8 mouse cellular contexts compared by ENCODE assay signal in the genomic region with DNA sequence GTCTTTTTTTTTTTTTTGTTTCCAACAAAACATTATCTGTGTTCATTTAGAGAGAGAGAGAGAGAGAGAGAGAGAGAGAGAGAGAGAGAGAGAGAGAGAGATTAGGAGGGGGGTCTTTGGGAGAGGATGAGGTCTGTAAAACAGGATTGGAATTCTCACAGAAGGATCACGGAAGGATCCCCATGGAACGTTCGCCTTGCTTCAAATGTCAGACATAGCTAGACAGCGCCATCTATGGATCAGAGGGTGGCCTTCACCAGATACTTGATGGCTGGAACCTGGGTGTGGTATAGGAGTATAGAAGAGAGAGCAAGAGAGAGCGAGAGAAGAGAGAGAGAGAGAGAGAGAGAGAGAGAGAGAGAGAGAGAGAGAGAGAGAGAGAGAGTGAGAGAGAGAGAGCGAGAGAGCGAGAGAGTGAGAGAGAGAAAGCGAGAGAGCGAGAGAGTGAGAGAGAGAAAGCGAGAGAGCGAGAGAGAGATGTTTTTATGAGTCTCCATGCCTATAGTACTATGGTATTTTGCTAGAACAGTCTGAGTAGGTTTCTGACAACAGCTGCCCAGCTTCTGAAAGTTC. TPM values are rescaled to one million over a fixed set of nuclear protein-coding genes. Genes with fewer than 3 reads are reported as not detected.
A peak's percentile ranks its signal among the peaks of the same experiment; 100 is the strongest.
DNase-seq lines count a peak whose midpoint lies in the region; ATAC-seq and TF ChIP-seq lines count a peak whose summit lies in the region.

No protein-coding gene starts in this region.

- peak overlapping the region; percentile 31; the same call in 1 of the 2 replicates for H3K4me2 ChIP-seq in embryonic facial prominence, embryonic 15.5 days (replicated peaks)

- no peaks in the 10 kb centered on the region for H3K27me3 ChIP-seq in embryonic facial prominence, embryonic 15.5 days

- no peaks in the 10 kb centered on the region for H3K36me3 ChIP-seq in embryonic facial prominence, embryonic 15.5 days

- TF ChIP-seq CTCF in gastrocnemius, adult 2 months (IDR thresholded peaks at IDR 0.05), result peak; percentile 69
- TF ChIP-seq CTCF in left cerebral cortex, adult 2 months (IDR thresholded peaks at IDR 0.05), result peak; percentile 60

- 30% methylated on average over 11 of the region's 11 CpGs for WGBS in embryonic facial prominence, embryonic 15.5 days

- ATAC-seq in embryonic facial prominence, embryonic 15.5 days (ENCODE audit: insufficient number of reproducible peaks, low FRiP score, low TSS enrichment, low read depth), result no peak
- ATAC-seq in megakaryocyte progenitor cell, adult 5-6 weeks (replicated peaks; ENCODE audit: poor library complexity), result peak; percentile 96

- DNase-seq in gastrocnemius, adult 2 months, result peak; percentile 53
- DNase-seq in gastrocnemius, adult 8-10 months (ENCODE audit: low spot score in 2 of 2), result no peak
- DNase-seq in adrenal gland, postnatal 36 days, result peak; percentile 63 to 71
- peak; percentile 77 for DNase-seq in hindlimb bud, embryonic 11.5 days (ENCODE audit: extremely low spot score, low read depth, low spot score)
- DNase-seq in left cerebral cortex, adult 2 months (ENCODE audit: extremely low spot score in 1 of 2, low spot score in 2 of 2), result peak; percentile 61 to 67
- peak; percentile 23 to 33 for DNase-seq in right cerebral cortex, postnatal 36 days (ENCODE audit: low spot score in 2 of 2)

- intact Hi-C loops in gastrocnemius, adult 2 months (cut with DNase I), result loop anchor here (1.0 to 5.0 kb wide), 3 partner anchors 16 to 244 kb away; no protein-coding TSS in a partner anchor
- intact Hi-C loops in left cerebral cortex, adult 2 months (cut with DNase I), result loop anchor here (2.0 to 5.0 kb wide), 2 partner anchors 45 to 244 kb away; no protein-coding TSS in a partner anchor

- H3K4me1 ChIP-seq in embryonic facial prominence, embryonic 15.5 days, result no peaks in the 10 kb centered on the region

- no peak overlapping the region for H3K27ac ChIP-seq in gastrocnemius, adult 2 months
- H3K27ac ChIP-seq in embryonic facial prominence, embryonic 15.5 days (replicated peaks), result no peak overlapping the region
- H3K27ac ChIP-seq in left cerebral cortex, adult 2 months, result no peak overlapping the region

- H3K4me3 ChIP-seq in gastrocnemius, adult 2 months, result no peak overlapping the region
- H3K4me3 ChIP-seq in embryonic facial prominence, embryonic 15.5 days (replicated peaks), result no peak overlapping the region
- H3K4me3 ChIP-seq in left cerebral cortex, adult 2 months, result no peak overlapping the region

- no peaks in the 10 kb centered on the region for H3K9me3 ChIP-seq in embryonic facial prominence, embryonic 15.5 days (replicated peaks)

- no peak overlapping the region for H3K9ac ChIP-seq in embryonic facial prominence, embryonic 15.5 days

RNA-seq across cellular contexts. Expression of a gene that starts 6.3 kb away (rescaled TPM):
- total RNA-seq in gastrocnemius, adult 2 months (2021), result not detected
- not detected for total RNA-seq in gastrocnemius, adult 8-10 months (2022)
- total RNA-seq in adrenal gland, postnatal 36 days (2021), result under 1 TPM in 1 of 2 experiments, not detected in 1; 0.17 TPM
- 0.12 and 0.43 TPM in 2 replicates for polyA plus RNA-seq in embryonic facial prominence, embryonic 15.5 days (2015; fragmentation: Nextera tagmentation; extraction: Ambion mirVana)
- not detected for total RNA-seq in left cerebral cortex, adult 2 months (2021)
- total RNA-seq in megakaryocyte progenitor cell, adult 5-6 weeks (2015), result not detected in 2 replicates
- not detected in 2 replicates for total RNA-seq in megakaryocyte progenitor cell, adult 5-6 weeks (2017)

RNA-seq across cellular contexts. Expression of a gene that starts 11.4 kb away (rescaled TPM):
- not detected for total RNA-seq in gastrocnemius, adult 2 months (2021)
- total RNA-seq in gastrocnemius, adult 8-10 months (2022), result 1 to 10 TPM in 1 of 4 experiments, not detected in 3; 4.3 TPM
- 10 to 100 TPM in 1 of 2 experiments, 1 to 10 TPM in 1; 6.8 to 12.5 TPM for total RNA-seq in adrenal gland, postnatal 36 days (2021)
- polyA plus RNA-seq in embryonic facial prominence, embryonic 15.5 days (2015; fragmentation: Nextera tagmentation; extraction: Ambion mirVana), result not detected in 2 replicates
- 1 to 10 TPM; 1.2 to 2.1 TPM for total RNA-seq in left cerebral cortex, adult 2 months (2021)
- not detected in 2 replicates for total RNA-seq in megakaryocyte progenitor cell, adult 5-6 weeks (2015)
- not detected in 2 replicates for total RNA-seq in megakaryocyte progenitor cell, adult 5-6 weeks (2017)

RNA-seq across cellular contexts. Expression of a gene that starts 18.5 kb away (rescaled TPM):
- total RNA-seq in gastrocnemius, adult 2 months (2021), result not detected
- 1 to 10 TPM in 1 of 4 experiments, not detected in 3; 3.3 TPM for total RNA-seq in gastrocnemius, adult 8-10 months (2022)
- total RNA-seq in adrenal gland, postnatal 36 days (2021), result 1 to 10 TPM in 1 of 2 experiments, under 1 TPM in 1; 0.36 to 6.4 TPM
- 1.2 and 2.1 TPM in 2 replicates for polyA plus RNA-seq in embryonic facial prominence, embryonic 15.5 days (2015; fragmentation: Nextera tagmentation; extraction: Ambion mirVana)
- not detected for total RNA-seq in left cerebral cortex, adult 2 months (2021)
- total RNA-seq in megakaryocyte progenitor cell, adult 5-6 weeks (2015), result not detected in 2 replicates
- not detected in 2 replicates for total RNA-seq in megakaryocyte progenitor cell, adult 5-6 weeks (2017)

RNA-seq across cellular contexts. Expression of a gene that starts 21.6 kb away (rescaled TPM):
- not detected for total RNA-seq in gastrocnemius, adult 2 months (2021)
- under 1 TPM in 1 of 4 experiments, not detected in 3; 0.27 TPM for total RNA-seq in gastrocnemius, adult 8-10 months (2022)
- total RNA-seq in adrenal gland, postnatal 36 days (2021), result 1 to 10 TPM in 1 of 2 experiments, not detected in 1; 1.1 TPM
- polyA plus RNA-seq in embryonic facial prominence, embryonic 15.5 days (2015; fragmentation: Nextera tagmentation; extraction: Ambion mirVana), result not detected in 2 replicates
- not detected for total RNA-seq in left cerebral cortex, adult 2 months (2021)
- total RNA-seq in megakaryocyte progenitor cell, adult 5-6 weeks (2015), result not detected in 2 replicates
- not detected in 2 replicates for total RNA-seq in megakaryocyte progenitor cell, adult 5-6 weeks (2017)

RNA-seq across cellular contexts. Expression of a gene that starts 26.0 kb away (rescaled TPM):
- 10 to 100 TPM; 22.7 to 30.6 TPM for total RNA-seq in gastrocnemius, adult 2 months (2021)
- total RNA-seq in gastrocnemius, adult 8-10 months (2022), result 10 to 100 TPM; 21.8 to 32.3 (median 26.9) TPM
- 10 to 100 TPM; 43.1 to 56.4 TPM for total RNA-seq in adrenal gland, postnatal 36 days (2021)
- polyA plus RNA-seq in embryonic facial prominence, embryonic 15.5 days (2015; fragmentation: Nextera tagmentation; extraction: Ambion mirVana), result 55.8 and 57.4 TPM in 2 replicates
- total RNA-seq in left cerebral cortex, adult 2 months (2021), result 10 to 100 TPM; 38.6 to 38.9 TPM
- 37.9 and 39.9 TPM in 2 replicates for total RNA-seq in megakaryocyte progenitor cell, adult 5-6 weeks (2015)
- total RNA-seq in megakaryocyte progenitor cell, adult 5-6 weeks (2017), result 35.1 and 39.7 TPM in 2 replicates

Comparison
In these comparisons a context has a peak if more than half of its experiments do, and no peak if none do; other contexts are left out.
1. DNase-seq: peak in gastrocnemius, adult 2 months (single experiment), adrenal gland, postnatal 36 days (2 of 2), hindlimb bud, embryonic 11.5 days (single experiment), left cerebral cortex, adult 2 months (2 of 2) and right cerebral cortex, postnatal 36 days (2 of 2); none in gastrocnemius, adult 8-10 months (0 of 2).